Mouse (Mus musculus): ENCODE measurements around the gene Jph2. TPM values are rescaled to one million over a fixed set of nuclear protein-coding genes. Genes with fewer than 3 reads are reported as not detected.

Jph2 gene
- polyA plus RNA-seq, 1 experiment from 2014 or later: 0.94 TPM

Other genes with a start within 250 kb of the Jph2 start
- 47.4 and 55.1 TPM in 2 replicates for gene Tox2, start 194.9 kb downstream of the Jph2 start, polyA plus RNA-seq (2015; fragmentation: Nextera tagmentation; extraction: Ambion mirVana)
- 73.1 and 78.7 TPM in 2 replicates for gene Oser1, start 26.7 kb upstream of the Jph2 start, polyA plus RNA-seq (2015; fragmentation: Nextera tagmentation; extraction: Ambion mirVana)
- gene Gdap1l1, start 40.5 kb upstream of the Jph2 start, polyA plus RNA-seq (2015; fragmentation: Nextera tagmentation; extraction: Ambion mirVana): 145 and 146 TPM in 2 replicates
- 16.5 and 17.0 TPM in 2 replicates for gene Fitm2, start 74.6 kb upstream of the Jph2 start, polyA plus RNA-seq (2015; fragmentation: Nextera tagmentation; extraction: Ambion mirVana)
- gene R3hdml, start 94.3 kb upstream of the Jph2 start, polyA plus RNA-seq (2015; fragmentation: Nextera tagmentation; extraction: Ambion mirVana): not detected in 2 replicates
- gene Hnf4a, start 108.8 kb upstream of the Jph2 start, polyA plus RNA-seq (2015; fragmentation: Nextera tagmentation; extraction: Ambion mirVana): not detected in 2 replicates
- gene Ttpal, start 204.3 kb upstream of the Jph2 start, polyA plus RNA-seq (2015; fragmentation: Nextera tagmentation; extraction: Ambion mirVana): 47.1 and 50.2 TPM in 2 replicates
- gene Serinc3, start 247.1 kb upstream of the Jph2 start, polyA plus RNA-seq (2015; fragmentation: Nextera tagmentation; extraction: Ambion mirVana): 33.0 and 35.9 TPM in 2 replicates

Measured in midbrain, embryonic 15.5 days (tissue).